Mouse (Mus musculus) neural tube, embryonic 13.5 days (tissue): ENCODE measurements at regions not wholly inside any gene's neighbourhood (a gene's known extent, or its start where the extent isn't known, plus 50 kb on each side); places are given as distances from the start of the nearest gene placed in this dataset.

Source experiments
- ATAC-seq: fragments of 200-750 bp; cut with Nextera tagmentation; 2 replicates; pipeline ENCODE4 v1.8.0; 2017; ENCODE audit warnings: low read depth, mild to moderate bottlenecking, moderate TSS enrichment, moderate library complexity
- H3K27ac ChIP-seq: fragments of 300-500 bp; sonication (generic); replicated peaks from 2 replicates; pipeline ENCODE4 v1.5.1; 2015; ENCODE audit warnings: moderate library complexity, mild to moderate bottlenecking, inconsistent platforms
- H3K27me3 ChIP-seq: fragments of 300-500 bp; sonication (generic); 2 replicates; pipeline ENCODE4 v1.6.1; 2015; ENCODE audit warnings: mild to moderate bottlenecking, inconsistent platforms
- H3K36me3 ChIP-seq: fragments of 300-500 bp; sonication (generic); 2 replicates; pipeline ENCODE4 v1.6.1; 2015; ENCODE audit warnings: mild to moderate bottlenecking, inconsistent platforms
- H3K4me1 ChIP-seq: fragments of 300-500 bp; sonication (generic); replicated peaks from 2 replicates; pipeline ENCODE4 v1.6.1; 2015; ENCODE audit warnings: inconsistent platforms
- H3K4me2 ChIP-seq: fragments of 300-500 bp; sonication (generic); 2 replicates; pipeline ENCODE4 v1.6.1; 2015; ENCODE audit warnings: inconsistent platforms, mild to moderate bottlenecking, moderate library complexity
- H3K4me3 ChIP-seq: fragments of 300-500 bp; sonication (generic); 2 replicates; pipeline ENCODE4 v1.5.1; 2015; ENCODE audit warnings: mild to moderate bottlenecking, inconsistent platforms
- H3K9ac ChIP-seq: fragments of 300-500 bp; sonication (generic); 2 replicates; pipeline ENCODE4 v1.6.1; 2015; ENCODE audit warnings: moderate library complexity, mild to moderate bottlenecking, inconsistent platforms
- H3K9me3 ChIP-seq: fragments of 300-500 bp; sonication (generic); 2 replicates; pipeline ENCODE4 v1.6.1; 2016; ENCODE audit warnings: inconsistent platforms
- WGBS: fragments of 180-500 bp; shearing (Covaris S2); methylation state at CpG from one replicate; pipeline ENCODE4 v1.1.7; 2015; 5-methylcytosine and 5-hydroxymethylcytosine counted together

- no peak overlapping the region for H3K27ac ChIP-seq
- no peaks in the 10 kb centered on the region for H3K36me3 ChIP-seq
- no peak overlapping the region for H3K4me3 ChIP-seq
- no peaks in the 10 kb centered on the region for H3K27me3 ChIP-seq
- no peaks in the 10 kb centered on the region for H3K9me3 ChIP-seq
- 18% methylated on average over 13 of the region's 13 CpGs for WGBS
- H3K9ac ChIP-seq = no peak overlapping the region
- no peak overlapping the region for H3K4me2 ChIP-seq
- H3K4me1 ChIP-seq = no peaks in the 10 kb centered on the region
- no peak for ATAC-seq
Observed at GRCm38 (mm10) chr5:120034499-120035077, 81.7 kb upstream of the Rbm19 start.

- H3K36me3 ChIP-seq = no peaks in the 10 kb centered on the region
- WGBS = 87% methylated on average over 3 of the region's 3 CpGs
- no peak overlapping the region for H3K4me3 ChIP-seq
- H3K27me3 ChIP-seq = no peaks in the 10 kb centered on the region
- no peak overlapping the region for H3K4me2 ChIP-seq
- H3K9me3 ChIP-seq = no peaks in the 10 kb centered on the region
- no peak for ATAC-seq
- no peaks in the 10 kb centered on the region for H3K4me1 ChIP-seq
- H3K27ac ChIP-seq = no peak overlapping the region
- no peak overlapping the region for H3K9ac ChIP-seq
Observed at GRCm38 (mm10) chr5:120035251-120035650, 81.0 kb upstream of the Rbm19 start.

GRCm38 (mm10) chr5:120037806-120038205, 78.5 kb upstream of the Rbm19 start:
- H3K27ac ChIP-seq = no peak overlapping the region
- WGBS = 91% methylated on average over 3 of the region's 3 CpGs

GRCm38 (mm10) chr5:120043786-120044185, 72.5 kb upstream of the Rbm19 start:
- 83% methylated on average over 4 of the region's 4 CpGs for whole genome bisulfite sequencing
- Histone ChIP-seq H3K9ac (no peak overlapping the region), H3K9me3 (no peaks in the 10 kb centered on the region), H3K27ac (no peak overlapping the region), H3K4me3 (no peak overlapping the region), H3K4me2 (no peak overlapping the region), H3K36me3 (no peaks in the 10 kb centered on the region), H3K4me1 (no peaks in the 10 kb centered on the region), H3K27me3 (no peaks in the 10 kb centered on the region)
- ATAC-seq = no peak

More at GRCm38 (mm10) chr5:120037806-120038205, 78.5 kb upstream of the Rbm19 start:
- Histone ChIP-seq H3K4me1 (no peaks in the 10 kb centered on the region), H3K4me2 (no peak overlapping the region), H3K27me3 (no peaks in the 10 kb centered on the region), H3K9me3 (no peaks in the 10 kb centered on the region), H3K4me3 (no peak overlapping the region), H3K9ac (no peak overlapping the region), H3K36me3 (no peaks in the 10 kb centered on the region)
- ATAC-seq = no peak

- H3K9me3 ChIP-seq = no peaks in the 10 kb centered on the region
- no peak overlapping the region for H3K4me3 ChIP-seq
- H3K4me1 ChIP-seq = peaks cover 3% of the 10 kb centered on the region; the same call in 1 of the 2 replicates
- no peak overlapping the region for H3K27ac ChIP-seq
- ATAC-seq = no peak
- H3K9ac ChIP-seq = no peak overlapping the region
- H3K4me2 ChIP-seq = no peak overlapping the region
- WGBS = 92% methylated on average over 7 of the region's 7 CpGs
- no peaks in the 10 kb centered on the region for H3K36me3 ChIP-seq
- H3K27me3 ChIP-seq = no peaks in the 10 kb centered on the region
Observed at GRCm38 (mm10) chr5:120049063-120049781, 67.0 kb upstream of the Rbm19 start.

GRCm38 (mm10) chr5:120050728-120051436, 65.4 kb upstream of the Rbm19 start:
- Histone ChIP-seq H3K4me2 (no peak overlapping the region), H3K27me3 (no peaks in the 10 kb centered on the region), H3K9ac (no peak overlapping the region), H3K4me3 (no peak overlapping the region), H3K9me3 (no peaks in the 10 kb centered on the region), H3K36me3 (no peaks in the 10 kb centered on the region), H3K27ac (0 out of 2 replicates have a peak overlapping the region, but pooled peaks have one; percentile 29), H3K4me1 (peaks cover 3% of the 10 kb centered on the region; the same call in 1 of the 2 replicates)
- WGBS = 67% methylated on average over 8 of the region's 8 CpGs
- no peak for ATAC-seq

- no peaks in the 10 kb centered on the region for H3K9me3 ChIP-seq
- H3K27me3 ChIP-seq = no peaks in the 10 kb centered on the region
- WGBS = 74% methylated on average over 5 of the region's 5 CpGs
- no peak overlapping the region for H3K27ac ChIP-seq
- H3K4me3 ChIP-seq = no peak overlapping the region
- no peak for ATAC-seq
- no peak overlapping the region for H3K9ac ChIP-seq
- no peak overlapping the region for H3K4me2 ChIP-seq
- H3K36me3 ChIP-seq = no peaks in the 10 kb centered on the region
- peaks cover 3% of the 10 kb centered on the region; the same call in 1 of the 2 replicates for H3K4me1 ChIP-seq
Observed at GRCm38 (mm10) chr5:120054498-120055167, 61.6 kb upstream of the Rbm19 start.
